7 mouse cellular contexts compared by ENCODE assay signal in the genomic region with DNA sequence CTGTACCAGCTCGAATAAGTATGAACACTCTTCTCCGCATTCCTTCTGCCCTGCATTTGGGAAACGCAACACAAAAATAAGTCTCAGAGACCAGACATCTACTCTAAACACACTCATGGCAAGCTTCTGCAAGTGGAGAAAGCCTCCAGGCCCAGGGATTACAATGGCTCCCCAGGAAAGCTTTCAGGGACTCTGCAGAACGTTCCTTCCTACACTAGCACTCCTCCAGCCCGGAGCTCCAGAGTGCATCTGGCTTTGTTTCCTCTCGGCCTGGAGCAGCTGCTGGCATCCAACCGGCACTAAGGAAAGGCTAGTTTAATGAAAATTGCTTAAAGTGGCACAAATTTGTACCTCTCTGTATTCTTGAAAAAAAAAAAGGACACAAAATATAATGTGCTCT. TPM values are rescaled to one million over a fixed set of nuclear protein-coding genes. Genes with fewer than 3 reads are reported as not detected.
DNase-seq lines count a peak whose midpoint lies in the region; ATAC-seq and TF ChIP-seq lines count a peak whose summit lies in the region.

No protein-coding gene starts in this region.

- TF ChIP-seq CTCF in forebrain, postnatal 0 days (IDR thresholded peaks at IDR 0.05; ENCODE audit: low read depth) = no peak
- no peak for TF ChIP-seq CTCF in small intestine, adult 2 months (IDR thresholded peaks at IDR 0.05; ENCODE audit: extremely low read depth, insufficient read length, insufficient replicate concordance, low read depth, low read length)

- H3K36me3 ChIP-seq in lung, embryonic 15.5 days = peaks cover 7% of the 10 kb centered on the region; the same call in 1 of the 2 replicates
- no peaks in the 10 kb centered on the region for H3K36me3 ChIP-seq in forebrain, postnatal 0 days (ENCODE audit: insufficient read depth)
- H3K36me3 ChIP-seq in intestine, embryonic 15.5 days = no peaks in the 10 kb centered on the region
- peaks cover 6% of the 10 kb centered on the region; the same call in 1 of the 2 replicates for H3K36me3 ChIP-seq in small intestine, adult 2 months (ENCODE audit: control insufficient read depth, insufficient read depth, low read length)

- peak overlapping the region; percentile 75 for H3K27ac ChIP-seq in lung, embryonic 15.5 days
- H3K27ac ChIP-seq in forebrain, postnatal 0 days (ENCODE audit: low read depth, low read length) = peak overlapping the region; percentile 60
- H3K27ac ChIP-seq in intestine, embryonic 15.5 days = peak overlapping the region; percentile 56
- peak overlapping the region; percentile 42; the same call in 1 of the 2 replicates for H3K27ac ChIP-seq in small intestine, adult 2 months (ENCODE audit: insufficient read depth, low read depth, low read length)

- 0 out of 2 replicates have a peak overlapping the region, but pooled peaks have one; percentile 11 for H3K4me2 ChIP-seq in lung, embryonic 15.5 days
- peak overlapping the region; percentile 2; the same call in 1 of the 2 replicates for H3K4me2 ChIP-seq in forebrain, postnatal 0 days (ENCODE audit: low read depth)
- H3K4me2 ChIP-seq in intestine, embryonic 15.5 days (replicated peaks) = no peak overlapping the region

- no peak for ATAC-seq in lung, embryonic 15.5 days (ENCODE audit: borderline replicate concordance, extremely low read depth, low FRiP score, low TSS enrichment)
- no peak; the same call in 1 of the 2 replicates for ATAC-seq in forebrain, postnatal 0 days
- ATAC-seq in intestine, embryonic 15.5 days = no peak
- ATAC-seq in erythroblast, adult 5-6 weeks (replicated peaks; ENCODE audit: low FRiP score, poor library complexity, severe bottlenecking) = no peak
- ATAC-seq in activated CD4-positive, CD25-positive, alpha-beta regulatory T cell, adult 4 months = no peak

- H3K9me3 ChIP-seq in lung, embryonic 15.5 days = no peaks in the 10 kb centered on the region
- H3K9me3 ChIP-seq in forebrain, postnatal 0 days (ENCODE audit: low read length) = no peaks in the 10 kb centered on the region
- H3K9me3 ChIP-seq in intestine, embryonic 15.5 days = no peaks in the 10 kb centered on the region

- WGBS in lung, embryonic 15.5 days = 34% methylated on average over 7 of the region's 7 CpGs
- WGBS in forebrain, postnatal 0 days = 16% methylated on average over 7 of the region's 7 CpGs
- WGBS in intestine, embryonic 15.5 days = 36% methylated on average over 7 of the region's 7 CpGs
- 66% methylated on average over 7 of the region's 7 CpGs for WGBS in small intestine, adult 2 months

- no peaks in the 10 kb centered on the region for H3K27me3 ChIP-seq in lung, embryonic 15.5 days
- no peaks in the 10 kb centered on the region for H3K27me3 ChIP-seq in forebrain, postnatal 0 days (ENCODE audit: insufficient read depth, low read length)
- H3K27me3 ChIP-seq in intestine, embryonic 15.5 days (replicated peaks) = no peaks in the 10 kb centered on the region
- H3K27me3 ChIP-seq in small intestine, adult 2 months (ENCODE audit: control insufficient read depth, insufficient read depth, low read length) = no peaks in the 10 kb centered on the region

- H3K4me1 ChIP-seq in lung, embryonic 15.5 days = peaks cover 61% of the 10 kb centered on the region
- no peaks in the 10 kb centered on the region for H3K4me1 ChIP-seq in forebrain, postnatal 0 days (ENCODE audit: insufficient read depth)
- peaks cover 21% of the 10 kb centered on the region for H3K4me1 ChIP-seq in intestine, embryonic 15.5 days (replicated peaks)
- peaks cover 3% of the 10 kb centered on the region; the same call in 1 of the 2 replicates for H3K4me1 ChIP-seq in small intestine, adult 2 months (ENCODE audit: control insufficient read depth, insufficient read depth, insufficient read length, low read length)

- TF ChIP-seq POLR2A in small intestine, adult 2 months (IDR thresholded peaks at IDR 0.05; ENCODE audit: low read depth, low read length) = no peak

- H3K9ac ChIP-seq in lung, embryonic 15.5 days = 0 out of 2 replicates have a peak overlapping the region, but pooled peaks have one; percentile 8
- H3K9ac ChIP-seq in forebrain, postnatal 0 days = no peak overlapping the region
- H3K9ac ChIP-seq in intestine, embryonic 15.5 days = no peak overlapping the region

- no peak for DNase-seq in lung, adult 18-20 months
- peak; percentile 37 for DNase-seq in forebrain, postnatal 0 days

- H3K4me3 ChIP-seq in lung, embryonic 15.5 days = no peak overlapping the region
- H3K4me3 ChIP-seq in forebrain, postnatal 0 days (ENCODE audit: low read depth, low read length) = no peak overlapping the region
- no peak overlapping the region for H3K4me3 ChIP-seq in intestine, embryonic 15.5 days (replicated peaks)
- H3K4me3 ChIP-seq in small intestine, adult 2 months (ENCODE audit: low read depth, low read length) = no peak overlapping the region

RNA-seq across cellular contexts. Expression of a gene that starts 14.1 kb away (rescaled TPM):
- 181 and 185 TPM in 2 replicates for polyA plus RNA-seq in lung, embryonic 15.5 days (2015; fragmentation: Nextera tagmentation; extraction: Ambion mirVana)
- 44.0 and 65.2 TPM in 2 replicates for total RNA-seq in forebrain, postnatal 0 days (2014; rRNA removed)
- 34.5 and 41.5 TPM in 2 replicates for polyA plus RNA-seq in forebrain, postnatal 0 days (2015; fragmentation: Nextera tagmentation; extraction: Ambion mirVana)
- polyA plus RNA-seq in intestine, embryonic 15.5 days (2015; fragmentation: Nextera tagmentation; extraction: Ambion mirVana) = 126 and 135 TPM in 2 replicates
- polyA plus RNA-seq in small intestine, adult 2 months (2012; rRNA removed) = 20.6 and 26.2 TPM in 2 replicates
- 24.6 and 29.9 TPM in 2 replicates for total RNA-seq in erythroblast, adult 5-6 weeks (2015; ENCODE audit: low replicate concordance)
- total RNA-seq in erythroblast, adult 5-6 weeks (2017; ENCODE audit: low replicate concordance) = 35.4 and 44.6 TPM in 2 replicates
- polyA plus RNA-seq in activated CD4-positive, CD25-positive, alpha-beta regulatory T cell, adult 4 months (2017; shearing (Covaris generic)) = 1 to 10 TPM; 4.5 to 8.8 TPM
